Mouse (Mus musculus) testis, adult 2 months (tissue): Measurements from ENCODE around the gene Wwc1.

Source experiments
- CTCF ChIP-seq: fragments of 200-500 bp; IDR thresholded peaks from 2 replicates; pipeline ENCODE4 v1.5.1; 2012; ENCODE audit warnings: low read depth, mild to moderate bottlenecking, inconsistent platforms, low read length, moderate library complexity; ENCODE audit not compliant: control insufficient read depth, insufficient read depth, insufficient replicate concordance
- POLR2A ChIP-seq: fragments of 200-500 bp; IDR thresholded peaks from 2 replicates; pipeline ENCODE4 v1.6.1; 2012; ENCODE audit warnings: low read depth, mild to moderate bottlenecking, inconsistent platforms, low read length, moderate library complexity; ENCODE audit not compliant: control insufficient read depth

GRCm38 (mm10) chr11:35827714-35828113 is 152.6 kb downstream of the Wwc1 start:
- no peak for TF ChIP-seq POLR2A
- no peak for TF ChIP-seq CTCF
